25 mouse cellular contexts compared by ENCODE assay signal in the genomic region with DNA sequence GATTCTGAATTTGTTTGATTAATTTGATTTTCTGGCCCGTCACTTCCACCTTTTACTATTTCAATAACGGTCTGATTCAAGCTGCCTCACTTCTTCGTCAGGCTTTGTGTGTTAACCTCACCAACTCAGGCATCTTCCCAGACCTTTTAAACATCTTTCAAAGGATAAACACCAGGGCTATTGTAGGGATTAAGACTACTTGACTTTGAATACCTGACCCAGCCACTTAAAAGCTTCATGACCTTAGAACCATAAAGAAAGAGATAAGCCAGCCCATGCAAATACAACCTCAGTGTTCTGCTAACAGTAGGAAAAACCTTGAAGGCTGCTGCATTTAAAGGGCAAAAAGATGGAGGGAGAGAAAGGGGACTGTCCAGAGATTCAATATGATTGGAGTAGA.
"Had no signal": no experiment of that assay in that cellular context is flagged by ENCODE, and none has a peak within 500 bp of the region (broad histone marks: within the 10 kb centered on the region; RNA-seq: fewer than 3 reads in every experiment).

No protein-coding gene starts in this region.

- H3K36me3 ChIP-seq: heart, embryonic 13.5 days; heart, embryonic 15.5 days; hindbrain, embryonic 10.5 days; hindbrain, embryonic 12.5 days; kidney, embryonic 15.5 days; limb, embryonic 13.5 days; limb, embryonic 15.5 days; liver, embryonic 12.5 days had no signal

- H3K27ac ChIP-seq: gastrocnemius, adult 2 months; heart, adult 2 months; heart, embryonic 13.5 days; heart, embryonic 15.5 days; hindbrain, embryonic 10.5 days; hindbrain, embryonic 12.5 days; hindbrain, embryonic 14.5 days; kidney, embryonic 15.5 days; kidney, postnatal 0 days; limb, embryonic 13.5 days; limb, embryonic 15.5 days; liver, embryonic 12.5 days; liver, embryonic 14.5 days had no signal

- H3K4me3 ChIP-seq: gastrocnemius, adult 2 months; heart, adult 2 months; heart, embryonic 13.5 days; heart, embryonic 15.5 days; hindbrain, embryonic 10.5 days; hindbrain, embryonic 12.5 days; kidney, embryonic 15.5 days; limb, embryonic 13.5 days; limb, embryonic 15.5 days; liver, embryonic 12.5 days had no signal

- H3K4me1 ChIP-seq: heart, embryonic 13.5 days; heart, embryonic 15.5 days; hindbrain, embryonic 10.5 days; hindbrain, embryonic 12.5 days; kidney, embryonic 15.5 days; limb, embryonic 13.5 days; limb, embryonic 15.5 days; liver, embryonic 12.5 days had no signal

- DNase-seq: gastrocnemius, adult 2 months; gastrocnemius, postnatal 10 days; gastrocnemius, postnatal 25 days; heart, adult 2 months; heart, postnatal 14 days; heart, postnatal 36 days; kidney, adult 11 months; kidney, adult 2 months; kidney, adult 9 months; kidney, postnatal 14 days; kidney, postnatal 36 days; layer of hippocampus, adult 9-11 months; layer of hippocampus, postnatal 36 days; left cerebral cortex, postnatal 4 days had no signal

- H3K9ac ChIP-seq: heart, embryonic 13.5 days; heart, embryonic 15.5 days; hindbrain, embryonic 12.5 days; hindbrain, embryonic 14.5 days; kidney, embryonic 15.5 days; limb, embryonic 13.5 days; limb, embryonic 15.5 days; liver, embryonic 12.5 days; liver, embryonic 14.5 days had no signal

- H3K9me3 ChIP-seq: heart, embryonic 13.5 days; heart, embryonic 15.5 days; hindbrain, embryonic 10.5 days; hindbrain, embryonic 12.5 days; kidney, embryonic 15.5 days; limb, embryonic 13.5 days; limb, embryonic 15.5 days had no signal
